Mouse (Mus musculus) granulocyte monocyte progenitor cell, adult 5-6 weeks (primary cell): ENCODE results near the gene Dtx1. TPM values are rescaled to one million over a fixed set of nuclear protein-coding genes. Genes with fewer than 3 reads are reported as not detected.
A peak's percentile ranks its signal among the peaks of the same experiment; 100 is the strongest.

Source experiments
- ATAC-seq: replicated peaks from 2 replicates; pipeline ENCODE4 v1.8.0; 2016; ENCODE audit warnings: mild to moderate bottlenecking, moderate TSS enrichment, inconsistent platforms; ENCODE audit not compliant: poor library complexity, severe bottlenecking
- total RNA-seq, 2 experiments: library from RNA; stranded (forward) in 1 of 2; stranded (reverse) in 1 of 2; fragments of 200-712, 200-1000 nt in 1 of 2; fragments of >200 nt in 1 of 2; fragmentation: Nextera tagmentation in 1 of 2; gene quantifications; 2 replicates each; pipeline ENCODE4 v1.2.3; 2014 to 2017

Dtx1 gene
- total RNA-seq, 2 experiments from 2014 or later: not detected

DNA sequence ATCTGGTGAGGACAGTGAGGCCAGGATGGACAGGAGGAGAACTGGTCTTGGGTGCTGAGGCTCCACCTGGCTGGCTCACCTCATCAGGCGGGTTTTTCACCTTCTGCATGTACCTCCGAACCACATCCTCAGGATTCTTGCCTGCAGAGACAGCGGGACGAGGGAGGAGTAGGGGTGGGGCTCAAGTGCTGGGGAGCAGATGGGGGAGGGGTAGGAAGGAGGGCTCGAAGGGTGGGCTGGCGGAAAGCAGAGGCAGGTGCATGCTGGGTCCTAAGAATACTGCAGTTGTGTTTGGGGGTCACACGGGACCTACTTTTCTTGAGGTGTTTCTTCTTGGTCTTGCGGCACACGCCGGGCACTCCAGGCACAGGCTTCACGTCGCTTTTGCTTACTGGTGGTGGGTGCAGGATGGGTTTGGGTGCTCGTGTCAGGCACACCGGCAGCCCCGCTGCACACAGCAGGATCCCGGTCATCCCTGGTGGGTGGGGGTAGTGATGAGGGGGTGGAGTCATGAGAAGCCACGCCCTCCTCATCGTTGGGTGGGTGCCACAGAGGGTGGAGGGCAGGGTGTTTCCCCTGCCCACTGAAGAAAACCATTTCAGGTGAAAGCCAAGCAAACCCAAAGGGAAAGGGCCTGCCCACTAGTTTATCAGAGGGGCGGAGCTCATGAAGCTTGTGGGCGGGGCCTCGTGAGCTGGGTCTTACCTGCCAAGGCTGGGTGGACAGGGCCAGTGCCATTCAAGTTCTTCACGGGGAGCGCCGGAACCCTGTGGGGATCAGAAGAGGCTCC is 28.6 kb downstream of the Dtx1 start:
- ATAC-seq: no peak

DNA sequence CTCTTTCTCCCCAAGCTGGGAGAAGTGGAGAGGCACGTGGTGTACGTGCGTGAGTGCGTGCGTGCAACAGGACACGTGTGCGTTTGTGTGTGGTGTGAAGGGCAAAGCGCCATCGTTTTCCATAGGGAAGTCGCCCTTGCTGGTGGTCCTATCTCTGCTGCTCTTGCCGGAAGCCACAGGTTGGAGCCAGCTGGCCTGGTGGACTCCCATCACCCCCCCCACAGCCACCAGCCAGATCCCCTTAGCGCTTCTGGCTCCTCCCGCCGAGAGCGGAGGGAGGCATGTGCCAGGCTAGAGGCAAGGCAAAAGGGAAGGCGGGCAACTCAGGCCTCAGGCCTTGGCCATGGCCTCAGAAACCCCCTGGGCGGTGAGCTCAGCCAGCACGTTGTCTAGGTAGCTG is 30.8 kb downstream of the Dtx1 start:
- no peak for ATAC-seq

DNA sequence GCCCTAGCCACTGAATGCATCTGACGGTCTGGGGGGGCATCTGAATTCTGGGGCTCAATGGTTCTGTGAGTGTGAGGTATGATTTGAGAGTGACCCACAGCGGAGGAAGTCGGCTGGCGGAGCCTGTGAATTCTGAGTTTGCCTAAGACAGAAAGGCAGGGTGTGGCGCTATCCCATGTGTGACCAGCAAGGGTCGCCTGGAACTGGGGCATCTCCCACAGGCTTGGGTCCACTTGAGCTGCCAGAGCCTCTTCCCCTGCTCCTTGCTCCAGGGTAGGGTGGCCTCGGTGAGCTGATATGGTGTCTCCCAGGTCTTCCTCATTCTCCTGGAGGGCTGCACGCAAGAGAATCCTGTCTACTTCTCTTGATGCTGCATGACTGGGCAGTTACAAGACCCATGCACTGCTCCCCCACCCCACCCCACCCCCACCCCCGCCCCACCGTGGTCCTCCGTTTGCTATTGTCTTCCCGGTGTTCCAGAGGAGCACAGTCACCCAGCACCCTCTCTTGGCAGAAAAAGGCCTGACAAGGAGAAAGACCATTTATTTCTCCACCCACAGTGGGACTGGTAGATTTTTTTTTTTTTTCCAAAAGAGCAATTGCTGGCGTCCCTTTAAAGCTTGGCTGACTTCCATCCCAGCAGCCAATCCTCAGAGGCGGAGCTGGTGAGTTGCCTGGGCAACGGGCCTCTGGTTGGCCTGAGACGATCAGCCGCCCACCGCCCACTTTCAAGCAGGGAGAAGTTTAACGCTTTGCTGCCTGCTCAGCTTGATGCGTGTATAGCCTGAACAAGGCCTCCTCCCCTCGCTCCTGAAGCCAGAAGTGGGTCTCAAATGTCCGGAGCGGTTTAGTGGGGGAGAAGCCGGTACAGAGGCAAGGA is 31.8 kb downstream of the Dtx1 start:
- ATAC-seq: 0 out of 2 replicates have a peak, but pooled peaks have one; percentile 25

DNA sequence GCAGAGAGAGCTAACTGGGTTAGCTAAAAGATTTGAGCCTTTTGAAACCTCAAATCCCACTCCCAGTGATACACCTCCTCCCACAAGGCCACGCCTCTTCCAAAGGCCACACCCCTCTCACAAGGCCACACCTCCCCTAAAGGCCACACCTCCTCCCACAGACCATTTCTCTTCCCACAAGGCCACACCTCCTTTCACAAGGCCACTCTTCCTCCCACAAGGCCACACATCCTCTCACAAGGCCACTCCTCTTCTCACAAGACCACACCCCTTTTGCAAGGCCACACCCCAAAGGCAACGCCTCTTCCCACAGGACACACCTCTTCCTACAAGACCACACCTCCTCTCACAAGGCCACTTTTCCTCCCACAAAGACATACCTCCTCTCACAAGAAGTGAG is 34.2 kb downstream of the Dtx1 start:
- peak; percentile 59 for ATAC-seq

DNA sequence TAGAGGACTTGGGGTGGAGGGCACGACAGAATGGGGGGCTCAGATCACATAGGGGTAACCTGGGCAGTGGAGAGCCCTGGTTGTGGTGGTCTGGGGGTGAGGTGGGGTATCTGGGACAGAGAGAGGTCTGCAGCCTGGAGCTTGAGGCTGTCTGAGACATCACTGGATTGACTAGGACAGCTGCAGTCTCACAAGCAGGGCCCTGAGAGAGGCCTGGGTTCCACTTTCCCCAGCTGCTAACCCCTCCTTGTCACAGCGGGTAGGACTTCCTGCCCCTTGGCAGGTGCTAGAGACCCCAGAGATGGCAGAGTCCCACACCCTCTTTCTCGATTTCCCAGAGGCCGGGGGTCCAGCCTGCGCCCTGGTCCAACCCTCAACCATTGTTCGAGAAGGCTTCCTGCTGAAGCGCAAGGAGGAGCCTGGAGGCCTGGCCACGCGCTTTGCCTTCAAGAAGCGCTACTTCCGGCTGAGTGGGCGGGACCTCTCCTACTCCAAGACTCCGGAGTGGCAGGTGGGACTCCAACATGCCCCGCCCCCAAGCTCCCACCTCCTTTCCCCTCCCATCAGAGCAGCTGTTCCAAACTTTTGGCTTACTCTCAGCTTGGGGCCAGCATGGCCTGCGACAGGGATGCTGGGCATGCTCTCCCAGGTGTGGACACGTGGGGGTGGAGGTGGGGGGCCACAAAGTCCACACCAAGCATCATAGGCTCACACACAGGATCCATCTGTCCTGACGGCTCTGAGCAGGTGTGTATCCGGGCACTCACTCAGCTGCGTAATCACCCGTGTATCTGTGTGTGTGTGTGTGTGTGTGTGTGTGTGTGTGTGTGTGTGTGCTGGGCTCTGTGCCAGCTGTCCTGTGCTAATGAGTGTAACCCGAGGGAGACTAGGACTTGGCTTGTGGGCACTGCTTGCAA is 37.2 kb downstream of the Dtx1 start:
- no peak for ATAC-seq

DNA sequence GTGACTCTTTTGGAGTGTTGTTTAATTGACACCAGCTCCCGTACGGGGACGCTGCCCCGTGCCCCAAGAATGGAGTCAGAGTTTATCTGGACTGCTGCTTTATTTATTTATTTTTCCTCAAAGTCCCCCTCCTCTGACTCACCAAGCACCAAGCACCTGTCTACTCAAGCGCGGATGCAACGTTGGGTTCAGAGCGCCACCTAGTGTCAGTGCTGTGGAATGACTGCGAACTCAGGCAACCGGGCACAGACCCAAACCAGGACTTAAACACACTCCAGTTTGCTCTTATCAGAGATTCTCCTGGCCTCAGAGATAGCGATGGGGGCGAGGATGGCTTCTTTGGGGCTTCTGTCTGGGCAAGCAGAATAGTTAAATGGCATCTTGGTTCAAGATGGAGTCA is 38.1 kb downstream of the Dtx1 start:
- ATAC-seq: peak; percentile 64

DNA sequence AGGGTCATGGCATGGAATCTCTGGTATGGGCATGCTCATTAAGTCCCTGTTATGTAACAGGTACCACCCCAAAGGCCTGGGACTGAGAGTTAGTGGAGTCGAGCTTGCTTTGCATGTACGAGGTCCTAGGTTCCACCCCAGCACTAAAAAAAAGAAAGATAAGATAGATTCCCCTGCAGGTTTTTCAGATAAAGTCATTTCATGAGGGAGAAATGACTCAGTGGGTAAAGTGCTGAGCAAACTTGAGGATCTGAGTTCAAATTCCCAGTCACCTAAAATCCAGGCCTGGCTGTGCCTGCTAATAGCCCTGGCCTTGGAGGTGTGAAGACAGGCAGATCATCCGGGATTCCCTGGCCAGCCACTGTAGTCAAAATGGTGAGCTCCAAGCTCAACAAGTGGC is 39.9 kb downstream of the Dtx1 start:
- ATAC-seq: no peak

DNA sequence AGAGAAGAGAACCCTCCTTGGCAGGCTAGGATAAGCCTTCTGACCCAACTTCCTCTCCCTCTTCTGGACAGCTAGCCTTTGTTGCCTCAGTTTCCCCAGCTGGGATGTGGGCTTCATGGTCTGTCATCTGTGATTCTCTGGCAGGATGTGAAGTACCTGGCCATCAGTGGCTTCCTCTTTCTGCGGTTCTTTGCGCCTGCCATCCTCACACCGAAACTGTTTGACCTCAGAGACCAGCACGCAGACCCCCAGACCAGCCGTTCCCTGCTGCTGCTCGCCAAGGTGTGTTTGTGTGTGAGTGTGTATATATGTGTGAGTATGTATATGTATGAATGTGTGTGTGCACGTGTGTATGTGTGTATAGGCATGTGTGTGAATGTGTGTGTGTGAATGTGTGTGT is 41.6 kb downstream of the Dtx1 start:
- no peak for ATAC-seq

DNA sequence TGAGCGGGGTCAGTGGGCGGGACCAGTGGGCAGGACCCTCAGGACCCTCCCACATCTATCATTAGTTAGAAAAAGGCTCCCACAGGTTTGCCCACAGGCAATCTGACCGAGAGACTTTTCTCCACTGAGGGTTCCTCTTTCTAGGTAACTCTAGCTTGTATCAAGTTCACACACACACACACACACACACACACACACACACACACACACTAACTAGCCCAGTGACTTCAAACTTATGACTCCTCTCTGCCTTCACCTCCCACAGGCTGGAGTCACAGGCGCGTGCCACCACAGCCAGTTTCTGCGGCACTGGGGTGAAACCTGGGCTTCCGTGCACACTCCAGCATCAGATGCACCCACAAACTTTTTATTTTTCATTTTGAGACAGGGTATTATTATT is 43.0 kb downstream of the Dtx1 start:
- ATAC-seq: no peak

DNA sequence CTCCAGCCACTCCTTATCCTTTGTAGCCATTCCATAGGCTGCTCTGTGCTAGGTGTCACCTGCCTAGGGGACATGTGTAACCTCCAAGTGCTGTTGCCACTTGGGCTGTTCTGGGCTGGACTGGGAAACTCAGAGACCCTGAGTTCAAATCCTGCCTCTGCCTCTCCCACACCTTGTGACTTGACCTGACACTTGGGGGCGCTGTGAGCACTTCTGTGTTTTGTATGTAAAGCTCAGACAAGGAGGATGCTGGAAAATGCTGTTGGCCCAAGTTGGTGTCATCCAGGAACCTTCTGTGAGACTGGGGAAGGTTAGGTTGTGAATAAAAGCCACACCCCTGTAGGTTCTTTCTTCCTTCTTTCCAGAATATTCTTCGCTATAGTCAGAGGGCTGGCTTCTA is 46.8 kb downstream of the Dtx1 start:
- ATAC-seq: no peak

DNA sequence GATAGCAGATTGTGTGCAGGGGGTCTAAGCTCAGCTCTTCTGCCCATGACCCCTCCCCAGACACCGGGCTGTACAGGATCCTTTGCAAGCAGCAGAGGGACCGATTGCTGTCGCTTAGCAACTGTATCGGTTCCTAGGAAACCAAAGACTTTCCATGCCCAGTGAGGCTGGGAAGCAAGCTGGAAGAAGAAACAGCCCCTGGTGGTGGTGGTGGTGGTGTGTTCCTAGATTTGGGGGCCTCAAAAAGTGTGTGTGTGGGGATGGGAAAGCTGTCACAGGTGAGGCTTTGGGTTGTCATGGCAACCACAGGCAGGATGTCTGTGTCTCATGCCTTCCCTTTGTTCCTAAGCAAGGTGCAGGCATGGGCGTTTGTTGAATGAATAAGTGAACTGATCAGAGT is 50.9 kb downstream of the Dtx1 start:
- no peak for ATAC-seq

DNA sequence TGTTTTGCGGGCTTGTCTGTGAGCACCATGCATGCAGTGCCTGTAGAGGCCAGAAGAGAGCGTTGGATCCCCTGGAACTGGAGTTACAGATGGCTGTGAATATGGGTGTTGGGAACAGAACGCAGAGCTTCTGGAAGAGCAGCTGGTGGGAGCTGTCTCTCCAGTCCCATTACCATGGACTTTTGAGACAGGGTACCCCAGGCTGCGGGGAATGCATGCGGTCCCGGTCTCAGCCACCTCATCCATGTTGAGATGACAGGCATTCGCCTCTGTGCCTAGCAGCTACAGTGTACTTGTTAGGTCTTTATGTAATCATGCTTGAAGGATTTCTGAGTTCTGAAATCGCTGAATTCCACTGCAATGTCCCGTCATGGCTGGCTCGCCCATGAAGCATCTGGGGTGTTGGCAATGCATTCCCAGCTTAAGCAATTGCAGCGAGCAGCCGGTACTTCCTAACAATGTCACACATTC is 55.4 kb downstream of the Dtx1 start:
- no peak for ATAC-seq

DNA sequence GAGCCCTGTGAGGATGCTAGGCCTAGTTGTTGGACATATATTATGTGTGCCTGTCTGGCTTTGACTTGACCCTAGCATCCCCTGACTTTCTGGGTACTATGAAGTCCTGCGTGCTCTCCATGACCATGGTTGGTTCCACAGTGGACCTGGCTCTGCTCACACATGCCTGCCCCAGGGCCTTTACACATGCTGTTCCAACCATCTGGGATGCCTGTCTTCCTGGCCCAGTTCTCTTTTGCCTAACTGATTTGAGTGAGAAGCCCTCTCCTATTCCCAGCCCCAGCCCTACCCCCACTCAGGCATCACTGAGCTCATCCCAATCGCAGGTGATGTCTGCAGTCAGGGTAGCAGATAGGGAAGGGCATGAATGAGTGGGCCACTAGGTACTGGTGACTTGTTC is 57.9 kb downstream of the Dtx1 start:
- ATAC-seq: no peak

DNA sequence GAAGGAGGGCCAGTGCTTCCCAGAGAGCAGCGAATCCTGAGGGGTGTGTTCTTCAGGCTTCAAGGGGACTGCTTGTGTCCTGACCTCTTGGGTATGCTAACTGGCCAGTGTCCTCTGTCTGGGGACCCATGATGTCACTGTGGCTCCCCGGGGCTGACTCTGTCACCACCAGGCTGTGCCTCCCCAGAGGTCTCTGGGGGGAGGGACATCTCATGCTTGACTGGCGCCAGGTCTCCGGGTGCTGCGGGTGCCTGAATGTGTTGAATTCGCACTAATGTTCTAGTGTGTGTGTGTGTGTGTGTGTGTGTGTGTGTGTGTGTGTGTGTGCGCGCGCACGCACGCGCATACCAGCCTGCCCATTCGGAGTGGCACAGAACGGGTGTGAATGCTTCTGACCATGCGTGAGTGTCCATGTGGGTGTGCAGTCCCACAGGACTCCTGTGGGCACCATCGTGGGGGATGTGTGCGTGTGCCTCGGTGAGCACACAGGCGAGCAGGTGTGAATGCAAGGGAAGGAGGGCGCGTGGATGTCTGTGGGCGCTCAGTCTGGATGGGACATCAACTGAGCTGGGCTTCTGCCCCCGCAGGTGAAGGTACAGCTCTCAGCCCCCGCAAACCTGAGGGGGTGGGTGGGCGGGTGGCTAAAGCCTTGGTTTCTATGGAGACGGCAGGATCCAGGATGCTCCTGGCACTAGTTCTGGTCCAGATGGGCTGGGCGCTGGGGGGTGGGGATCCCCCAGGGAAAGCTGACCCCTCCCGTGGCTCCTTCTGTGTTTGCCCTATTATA is 58.6 kb downstream of the Dtx1 start:
- ATAC-seq: no peak

DNA sequence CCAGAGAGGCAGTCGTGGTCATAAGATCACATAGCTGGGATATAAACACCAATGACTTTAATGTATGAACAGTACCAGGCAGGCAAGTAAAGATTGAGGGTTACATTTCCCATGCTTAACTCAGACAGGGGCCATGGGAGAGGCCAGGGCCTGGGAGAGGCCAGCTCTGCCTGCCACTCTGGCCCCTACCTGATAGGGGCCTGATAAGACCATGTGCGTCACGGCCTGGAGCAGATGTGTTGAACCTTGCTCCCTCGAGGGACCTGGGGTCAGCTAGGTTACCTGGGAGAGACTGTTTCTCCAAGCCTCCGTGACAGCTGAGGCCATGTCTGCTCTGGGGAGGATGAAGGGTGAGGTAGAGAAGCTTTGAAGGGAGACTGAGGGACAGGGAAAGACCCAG is 60.5 kb downstream of the Dtx1 start:
- no peak for ATAC-seq

DNA sequence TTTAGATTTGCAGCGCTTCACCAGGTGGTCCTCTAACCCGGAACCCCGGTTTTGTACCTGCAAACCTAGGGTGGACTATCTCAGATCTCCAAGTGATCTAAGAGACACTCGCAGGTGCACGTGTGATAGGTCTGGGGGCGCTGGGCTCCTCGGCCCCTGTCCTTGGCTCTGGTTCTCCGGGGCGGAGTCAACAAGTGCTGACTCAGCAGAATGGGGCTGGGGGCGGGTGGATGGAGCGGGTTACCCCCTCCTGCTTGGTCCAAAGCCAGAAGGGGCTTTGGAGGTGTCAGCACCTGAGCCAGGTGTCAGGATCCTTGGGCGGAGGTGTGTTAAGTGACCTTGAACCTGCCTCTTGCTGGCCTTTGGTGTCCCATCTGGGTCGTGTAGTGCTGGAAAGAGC is 61.8 kb downstream of the Dtx1 start:
- ATAC-seq: no peak

DNA sequence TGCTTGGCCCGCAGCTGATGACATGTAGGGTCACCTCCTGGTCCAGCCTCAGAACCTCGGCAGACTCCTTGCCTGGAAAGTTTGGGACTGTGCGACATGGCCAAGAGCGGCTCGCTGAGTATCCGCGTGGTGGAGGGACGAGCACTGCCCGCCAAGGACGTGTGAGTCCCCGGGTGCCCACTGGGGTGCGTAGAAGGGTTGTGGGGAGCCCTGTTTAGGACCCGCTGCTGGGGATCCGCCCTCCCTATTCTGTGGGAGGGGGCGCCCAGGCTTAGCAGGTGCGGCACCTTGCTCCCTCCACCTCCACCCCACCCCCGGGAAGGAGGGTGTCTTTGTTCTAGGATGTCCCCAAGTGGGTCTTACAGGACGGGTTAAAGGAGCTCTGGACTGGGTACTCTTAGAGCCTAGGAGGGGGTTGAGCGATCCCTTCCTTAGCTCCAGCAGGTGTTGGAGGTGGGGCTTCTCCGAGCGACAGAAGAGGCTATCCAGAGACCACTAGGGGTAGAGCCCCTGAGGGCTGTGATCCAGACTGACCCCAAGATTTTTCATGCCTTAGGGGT is 62.3 kb downstream of the Dtx1 start:
- peak; percentile 29 for ATAC-seq

DNA sequence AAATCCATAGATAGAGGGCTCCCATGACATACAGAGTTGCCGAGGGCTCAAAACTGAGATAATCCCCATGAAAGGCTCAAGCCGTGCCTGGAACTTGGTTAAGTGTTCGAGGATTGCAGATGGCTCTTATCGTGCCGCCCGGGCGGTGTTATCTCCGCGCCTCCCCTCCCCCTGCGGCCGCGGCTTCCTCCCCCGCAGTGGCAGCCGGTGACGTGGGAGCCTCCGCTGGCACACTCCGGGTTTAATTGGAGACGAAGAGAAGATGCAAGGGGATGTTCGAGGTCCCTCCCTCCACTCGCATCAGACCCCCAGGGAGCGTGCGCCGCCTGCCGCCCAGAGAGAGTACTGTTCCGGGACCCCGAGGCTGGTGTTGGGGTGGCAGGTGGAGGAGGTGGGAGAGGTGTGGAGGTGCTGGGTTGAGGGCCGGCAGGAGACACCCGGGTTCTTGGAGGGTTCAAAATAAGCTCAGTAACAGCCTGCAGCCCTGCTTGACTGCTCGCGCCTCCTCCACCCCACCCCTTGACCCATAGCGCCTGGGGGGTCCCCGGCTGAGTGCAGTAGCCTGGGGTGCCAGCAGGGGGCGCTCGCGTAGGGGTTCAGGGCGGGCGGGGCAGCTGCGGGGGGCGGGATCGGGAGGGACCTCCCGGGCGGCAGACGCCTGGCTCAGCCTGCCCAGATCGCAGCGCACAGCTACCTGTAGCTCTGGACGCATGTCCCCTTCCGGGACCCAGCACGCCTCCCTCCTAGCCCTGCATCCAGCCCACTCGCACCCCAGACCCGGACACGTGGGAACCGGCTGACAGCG is 63.0 kb downstream of the Dtx1 start, which contains the start of gene Rasal1:
Gene Rasal1, plus strand, starts transcription at position 244 of the 805 bp plus-strand sequence.
- peak; percentile 69 for ATAC-seq
